Mouse (Mus musculus) embryonic facial prominence, embryonic 14.5 days (tissue): Measurements from ENCODE around the gene Gm21962. TPM values are rescaled to one million over a fixed set of nuclear protein-coding genes. Genes with fewer than 3 reads are reported as not detected.

ENCODE experiments used
- ATAC-seq: fragments of 200-750 bp; cut with Nextera tagmentation; 2 replicates; pipeline ENCODE4 v1.8.0; 2017; ENCODE audit warnings: low read depth, moderate number of reproducible peaks, moderate TSS enrichment
- DNase-seq: peaks from one replicate; pipeline ENCODE4 v3.0.0-alpha.2; 2015; ENCODE audit warnings: low spot score
- H3K27ac ChIP-seq: fragments of 300-500 bp; sonication (generic); replicated peaks from 2 replicates; pipeline ENCODE4 v1.5.1; 2014; ENCODE audit warnings: low read depth, mild to moderate bottlenecking, low read length, moderate library complexity
- H3K27me3 ChIP-seq: fragments of 300-500 bp; sonication (generic); replicated peaks from 2 replicates; pipeline ENCODE4 v1.6.1; 2014; ENCODE audit warnings: low read length; ENCODE audit not compliant: control insufficient read depth, insufficient read depth
- H3K36me3 ChIP-seq: fragments of 300-500 bp; sonication (generic); 2 replicates; pipeline ENCODE4 v1.6.1; 2014; ENCODE audit warnings: low read length, mixed read lengths; ENCODE audit not compliant: control insufficient read depth, insufficient read depth
- H3K4me1 ChIP-seq: fragments of 300-500 bp; sonication (generic); 2 replicates; pipeline ENCODE4 v1.6.1; 2014; ENCODE audit warnings: antibody characterized with exemption, low read length; ENCODE audit not compliant: control insufficient read depth, insufficient read depth
- H3K4me2 ChIP-seq: fragments of 300-500 bp; sonication (generic); 2 replicates; pipeline ENCODE4 v1.6.1; 2014; ENCODE audit warnings: low read depth, mild to moderate bottlenecking, low read length, moderate library complexity, mixed read lengths
- H3K4me3 ChIP-seq: fragments of 300-500 bp; sonication (generic); 2 replicates; pipeline ENCODE4 v1.5.1; 2014; ENCODE audit warnings: low read depth, mild to moderate bottlenecking, low read length
- H3K9ac ChIP-seq: fragments of 300-500 bp; sonication (generic); 2 replicates; pipeline ENCODE4 v1.6.1; 2014; ENCODE audit warnings: low read depth, mild to moderate bottlenecking, low read length, moderate library complexity, mixed read lengths
- H3K9me3 ChIP-seq: fragments of 300-500 bp; sonication (generic); 2 replicates; pipeline ENCODE4 v1.6.1; 2016; ENCODE audit warnings: low read length; ENCODE audit not compliant: control insufficient read depth
- WGBS: fragments of 180-500 bp; shearing (Covaris S2); extraction: QIAGEN DNeasy Blood & Tissue Kit; methylation state at CpG from one replicate; pipeline ENCODE4 v1.1.7; 2014; 5-methylcytosine and 5-hydroxymethylcytosine counted together
- polyA plus RNA-seq: library from polyadenylated mRNA; unstranded; fragments of >200 nt; fragmentation: Nextera tagmentation; extraction: Ambion mirVana; gene quantifications from 2 replicates; pipeline ENCODE4 v1.2.1, GENCODE M21; 2014

Gene Gm21962
- polyA plus RNA-seq, 1 experiment from 2014 or later = not detected

- ATAC-seq = no peak
- Histone ChIP-seq H3K27ac (no peak overlapping the region), H3K4me3 (no peak overlapping the region), H3K4me1 (0 out of 2 replicates have a peak, but pooled peaks cover 2% of the 10 kb centered on the region), H3K9ac (no peak overlapping the region), H3K27me3 (no peaks in the 10 kb centered on the region), H3K9me3 (no peaks in the 10 kb centered on the region), H3K36me3 (no peaks in the 10 kb centered on the region), H3K4me2 (no peak overlapping the region)
- DNase-seq = no peak
- WGBS = 36% methylated on average over 8 of the region's 8 CpGs
Measured at GRCm38 (mm10) chr3:137642137-137642536, 29.2 kb upstream of the Gm21962 start.

- WGBS = 62% methylated on average over 3 of the region's 3 CpGs
- Histone ChIP-seq H3K27me3 (no peaks in the 10 kb centered on the region), H3K9ac (no peak overlapping the region), H3K27ac (no peak overlapping the region), H3K4me2 (no peak overlapping the region), H3K9me3 (no peaks in the 10 kb centered on the region), H3K36me3 (no peaks in the 10 kb centered on the region), H3K4me1 (0 out of 2 replicates have a peak, but pooled peaks cover 3% of the 10 kb centered on the region), H3K4me3 (no peak overlapping the region)
- no peak for DNase-seq
- no peak for ATAC-seq
Measured at GRCm38 (mm10) chr3:137642568-137642967, 28.8 kb upstream of the Gm21962 start.

- Histone ChIP-seq H3K4me2 (no peak overlapping the region), H3K36me3 (no peaks in the 10 kb centered on the region), H3K9ac (no peak overlapping the region), H3K4me1 (peaks cover 7% of the 10 kb centered on the region; the same call in 1 of the 2 replicates), H3K9me3 (no peaks in the 10 kb centered on the region), H3K27ac (no peak overlapping the region), H3K4me3 (no peak overlapping the region), H3K27me3 (no peaks in the 10 kb centered on the region)
- DNase-seq = no peak
- WGBS = 94% methylated on average over 3 of the region's 3 CpGs
- ATAC-seq = no peak
Measured at GRCm38 (mm10) chr3:137644081-137644480, 27.2 kb upstream of the Gm21962 start.

DNA sequence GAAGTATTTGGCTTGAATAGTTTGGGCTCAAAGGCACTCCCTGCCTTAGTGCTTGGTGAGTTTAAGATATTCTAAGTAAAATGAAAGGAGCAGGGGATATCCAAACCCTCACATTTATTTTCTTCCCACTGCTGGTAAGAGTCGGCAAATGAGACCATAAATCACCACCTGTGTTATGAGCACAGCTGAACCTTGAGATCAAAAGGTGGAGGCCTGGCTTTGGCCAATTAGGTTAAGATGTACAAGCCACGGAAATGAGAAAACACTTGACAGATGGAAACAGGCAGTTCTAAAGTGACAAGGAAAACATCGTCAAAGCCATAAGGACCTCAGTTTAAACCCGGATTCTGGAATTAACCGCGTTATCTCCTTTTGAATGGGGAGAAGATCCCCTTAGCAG is 26.4 kb upstream of the Gm21962 start:
- DNase-seq (no peak), ATAC-seq (no peak)
- 48% methylated on average over 6 of the region's 6 CpGs for WGBS

GRCm38 (mm10) chr3:137647427-137648100 is 23.8 kb upstream of the Gm21962 start:
- Histone ChIP-seq H3K9ac (no peak overlapping the region), H3K27ac (no peak overlapping the region; the same call in 1 of the 2 replicates), H3K4me3 (no peak overlapping the region), H3K27me3 (no peaks in the 10 kb centered on the region), H3K4me2 (no peak overlapping the region), H3K4me1 (peaks cover 7% of the 10 kb centered on the region; the same call in 1 of the 2 replicates), H3K36me3 (no peaks in the 10 kb centered on the region), H3K9me3 (no peaks in the 10 kb centered on the region)
- WGBS = 55% methylated on average over 12 of the region's 12 CpGs
- DNase-seq = peak; percentile 69
- ATAC-seq = peak; percentile 78

More for the DNA sequence above, 26.4 kb upstream of the Gm21962 start:
- Histone ChIP-seq H3K9ac (no peak overlapping the region), H3K36me3 (no peaks in the 10 kb centered on the region), H3K4me1 (peaks cover 7% of the 10 kb centered on the region; the same call in 1 of the 2 replicates), H3K27ac (no peak overlapping the region), H3K4me3 (no peak overlapping the region), H3K27me3 (no peaks in the 10 kb centered on the region), H3K9me3 (no peaks in the 10 kb centered on the region), H3K4me2 (no peak overlapping the region)

GRCm38 (mm10) chr3:137649112-137649511 is 22.2 kb upstream of the Gm21962 start:
- no peaks in the 10 kb centered on the region for H3K9me3 ChIP-seq
- H3K27me3 ChIP-seq = no peaks in the 10 kb centered on the region
- H3K4me1 ChIP-seq = peaks cover 7% of the 10 kb centered on the region; the same call in 1 of the 2 replicates
- no peak overlapping the region for H3K27ac ChIP-seq
- no peak overlapping the region for H3K9ac ChIP-seq
- ATAC-seq (no peak), DNase-seq (no peak)
- 62% methylated on average over 5 of the region's 5 CpGs for WGBS
- H3K36me3 ChIP-seq = no peaks in the 10 kb centered on the region
- H3K4me3 ChIP-seq = no peak overlapping the region
- no peak overlapping the region for H3K4me2 ChIP-seq

DNA sequence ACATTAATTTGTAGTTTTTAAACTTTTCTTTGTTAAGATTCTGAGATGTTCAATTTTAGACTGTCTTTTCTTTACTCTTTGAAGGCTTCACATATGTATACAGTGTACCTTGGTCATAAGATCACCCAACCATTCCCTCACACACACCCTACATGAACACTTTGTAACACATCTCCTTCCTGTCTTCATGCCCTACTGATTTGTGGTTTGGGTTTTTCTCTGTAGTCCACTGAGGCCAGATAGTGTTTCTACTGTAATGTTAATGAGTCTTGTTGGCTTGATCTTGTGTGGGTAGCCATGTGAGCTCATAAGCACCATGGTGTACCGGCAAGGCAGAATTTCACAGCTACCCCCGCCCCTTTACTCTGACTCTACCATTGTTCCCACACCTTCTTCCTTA is 18.5 kb upstream of the Gm21962 start:
- WGBS = 84% methylated on average over 2 of the region's 2 CpGs
- no peaks in the 10 kb centered on the region for H3K36me3 ChIP-seq
- DNase-seq = no peak

DNA sequence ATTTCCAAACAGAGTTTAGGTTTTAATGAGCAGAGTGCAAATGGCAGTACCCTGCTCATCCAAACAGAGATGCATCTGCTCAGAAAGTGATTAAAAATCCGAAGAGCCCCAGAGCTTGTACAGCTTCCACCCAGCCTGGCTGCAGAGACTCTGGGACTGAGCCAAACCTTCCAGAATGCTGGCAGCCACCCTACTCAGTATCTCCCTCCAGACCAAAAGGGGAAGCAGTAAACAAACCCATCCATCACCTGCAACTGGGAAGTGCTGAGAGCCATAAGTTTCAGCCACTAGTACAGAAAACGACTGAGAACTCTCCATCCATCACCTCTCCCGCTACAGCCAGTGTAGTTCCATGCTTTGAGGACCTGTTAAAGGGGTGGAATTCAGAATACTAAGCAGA is 9.6 kb downstream of the Gm21962 start:
- H3K9ac ChIP-seq = peak overlapping the region; percentile 14; the same call in 1 of the 2 replicates
- H3K4me3 ChIP-seq = no peak overlapping the region
- WGBS = 13% methylated on average over 3 of the region's 3 CpGs
- no peak overlapping the region for H3K4me2 ChIP-seq
- DNase-seq (peak; percentile 60), ATAC-seq (peak; percentile 55; the same call in 1 of the 2 replicates)
- 0 out of 2 replicates have a peak overlapping the region, but pooled peaks have one; percentile 17 for H3K27ac ChIP-seq
- H3K4me1 ChIP-seq = peaks cover 16% of the 10 kb centered on the region
- no peaks in the 10 kb centered on the region for H3K9me3 ChIP-seq
- H3K36me3 ChIP-seq = no peaks in the 10 kb centered on the region
- H3K27me3 ChIP-seq = no peaks in the 10 kb centered on the region

More for the DNA sequence above, 18.5 kb upstream of the Gm21962 start:
- Histone ChIP-seq H3K9ac (no peak overlapping the region), H3K4me1 (peaks cover 2% of the 10 kb centered on the region; the same call in 1 of the 2 replicates), H3K4me3 (no peak overlapping the region), H3K27ac (no peak overlapping the region), H3K9me3 (no peaks in the 10 kb centered on the region), H3K27me3 (no peaks in the 10 kb centered on the region), H3K4me2 (no peak overlapping the region)
- no peak for ATAC-seq
